Mouse (Mus musculus) midbrain, postnatal 0 days (tissue): ENCODE results near the gene Nubp1. TPM values are rescaled to one million over a fixed set of nuclear protein-coding genes. Genes with fewer than 3 reads are reported as not detected.

ENCODE experiments used
- ATAC-seq: fragments of 200-750 bp; cut with Nextera tagmentation; 2 replicates; pipeline ENCODE4 v1.8.0; 2017; ENCODE audit warnings: moderate number of reproducible peaks, mild to moderate bottlenecking, moderate TSS enrichment, moderate library complexity; ENCODE audit not compliant: low FRiP score
- DNase-seq: peaks from one replicate; pipeline ENCODE4 v3.0.0-alpha.2; 2015; ENCODE audit warnings: low spot score
- H3K27ac ChIP-seq: fragments of 300-500 bp; sonication (generic); 2 replicates; pipeline ENCODE4 v1.5.1; 2014; ENCODE audit warnings: low read depth, mild to moderate bottlenecking, low read length, mixed read lengths
- H3K27me3 ChIP-seq: fragments of 300-500 bp; sonication (generic); 2 replicates; pipeline ENCODE4 v1.6.1; 2014; ENCODE audit warnings: low read length, control low read depth, mixed read lengths; ENCODE audit not compliant: insufficient read depth
- H3K36me3 ChIP-seq: fragments of 300-500 bp; sonication (generic); 2 replicates; pipeline ENCODE4 v1.6.1; 2014; ENCODE audit warnings: low read length, control low read depth, mixed read lengths; ENCODE audit not compliant: insufficient read depth
- H3K4me1 ChIP-seq: fragments of 300-500 bp; sonication (generic); 2 replicates; pipeline ENCODE4 v1.6.1; 2014; ENCODE audit warnings: mild to moderate bottlenecking, control low read depth, antibody characterized with exemption, low read length, mixed read lengths; ENCODE audit not compliant: insufficient read depth
- H3K4me2 ChIP-seq: fragments of 300-500 bp; sonication (generic); 2 replicates; pipeline ENCODE4 v1.6.1; 2014; ENCODE audit warnings: low read depth, mild to moderate bottlenecking, low read length, mixed read lengths; ENCODE audit not compliant: poor library complexity, severe bottlenecking
- H3K4me3 ChIP-seq: fragments of 300-500 bp; sonication (generic); 2 replicates; pipeline ENCODE4 v1.5.1; 2014; ENCODE audit warnings: low read depth, mild to moderate bottlenecking, low read length, moderate library complexity
- H3K9ac ChIP-seq: fragments of 300-500 bp; sonication (generic); replicated peaks from 2 replicates; pipeline ENCODE4 v1.6.1; 2014; ENCODE audit warnings: mild to moderate bottlenecking, low read length, moderate library complexity, mixed read lengths; ENCODE audit not compliant: poor library complexity, severe bottlenecking
- H3K9me3 ChIP-seq: fragments of 300-500 bp; sonication (generic); 2 replicates; pipeline ENCODE4 v1.6.1; 2016; ENCODE audit warnings: low read length, control low read depth
- CTCF ChIP-seq: IDR thresholded peaks from 2 replicates; pipeline ENCODE4 v1.5.1; 2016; ENCODE audit warnings: antibody characterized with exemption, mild to moderate bottlenecking
- WGBS: fragments of 180-500 bp; shearing (Covaris S2); extraction: QIAGEN DNeasy Blood & Tissue Kit; methylation state at CpG from one replicate; pipeline ENCODE4 v1.1.7; 2014; 5-methylcytosine and 5-hydroxymethylcytosine counted together
- polyA plus RNA-seq: library from polyadenylated mRNA; unstranded; fragments of >200 nt; fragmentation: Nextera tagmentation; extraction: Ambion mirVana; gene quantifications from 2 replicates; pipeline ENCODE4 v1.2.1, GENCODE M21; 2015
- total RNA-seq: library from RNA; depleted of rRNA; stranded (reverse); fragments of >200 nt; gene quantifications from 2 replicates; pipeline ENCODE4 v1.2.3, GENCODE M21; 2014; rRNA removed

The Nubp1 gene
- total and polyA plus RNA-seq, 2 experiments from 2014 or later = 33.0 to 36.1 TPM

DNA sequence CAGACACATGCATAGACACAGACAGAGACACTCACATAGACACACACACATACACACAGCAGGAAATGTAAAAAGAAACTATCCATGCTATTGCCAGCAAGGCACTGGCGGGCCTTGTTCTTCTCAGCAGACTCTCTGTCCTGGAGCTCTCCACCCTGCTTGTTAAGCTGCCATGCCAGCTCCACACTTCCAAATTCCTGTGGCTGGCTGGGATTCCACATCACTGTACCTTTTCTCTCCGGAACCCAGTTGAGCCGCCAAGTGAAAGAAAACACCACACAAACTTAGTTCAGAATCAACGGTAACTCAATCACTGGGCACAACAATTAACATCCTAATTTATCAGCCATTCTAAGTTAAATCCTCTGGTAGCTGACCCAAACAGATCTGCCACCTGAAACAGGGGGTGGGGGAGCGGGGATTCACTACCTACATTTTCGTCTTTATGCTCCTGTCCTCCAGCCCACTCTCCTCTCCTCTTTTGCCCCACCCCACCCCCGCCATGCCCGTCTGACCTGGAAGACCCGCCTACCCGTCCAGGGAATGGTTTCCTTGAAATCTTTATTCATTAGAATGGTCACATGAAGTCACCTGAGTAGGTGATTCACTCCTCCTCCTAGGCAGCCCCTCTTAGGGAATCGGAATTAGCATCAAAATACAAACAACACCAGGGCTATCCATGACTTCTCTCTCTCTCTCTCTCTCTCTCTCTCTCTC is 55.8 kb downstream of the Nubp1 start:
- H3K9me3 ChIP-seq = no peaks in the 10 kb centered on the region
- no peak overlapping the region for H3K4me2 ChIP-seq
- H3K9ac ChIP-seq = no peak overlapping the region
- H3K4me1 ChIP-seq = no peaks in the 10 kb centered on the region
- no peak for DNase-seq
- H3K27ac ChIP-seq = no peak overlapping the region
- no peak for TF ChIP-seq CTCF
- no peak for ATAC-seq
- H3K27me3 ChIP-seq = no peaks in the 10 kb centered on the region
- no peak overlapping the region for H3K4me3 ChIP-seq
- no peaks in the 10 kb centered on the region for H3K36me3 ChIP-seq
- 39% methylated on average over 11 of the region's 11 CpGs for WGBS

DNA sequence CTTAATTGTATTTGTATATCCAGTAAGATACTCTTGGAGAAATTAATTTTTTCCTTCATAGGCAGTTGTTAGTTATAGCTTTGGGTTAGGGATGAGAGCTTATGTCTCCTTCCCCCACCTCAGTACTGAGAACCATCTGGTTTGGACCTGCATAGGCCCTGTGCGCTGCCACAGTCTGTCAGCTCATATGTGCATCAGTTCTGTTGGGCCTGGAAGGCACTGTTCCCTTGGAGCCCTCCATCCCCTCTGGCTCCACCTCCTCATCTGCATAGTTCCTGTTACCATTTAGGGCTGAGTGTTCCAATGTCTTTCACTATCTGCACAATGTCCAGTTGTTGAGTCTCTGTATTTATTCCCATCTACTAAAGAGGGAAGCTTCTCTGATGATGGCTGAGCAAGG is 56.5 kb downstream of the Nubp1 start:
- Histone ChIP-seq H3K4me3 (no peak overlapping the region), H3K36me3 (no peaks in the 10 kb centered on the region), H3K9ac (no peak overlapping the region), H3K4me2 (no peak overlapping the region), H3K27me3 (no peaks in the 10 kb centered on the region), H3K4me1 (no peaks in the 10 kb centered on the region), H3K9me3 (no peaks in the 10 kb centered on the region), H3K27ac (no peak overlapping the region)
- 79% methylated on average over 1 of the region's 1 CpGs for WGBS
- DNase-seq = no peak
- no peak for ATAC-seq
- TF ChIP-seq CTCF = no peak

DNA sequence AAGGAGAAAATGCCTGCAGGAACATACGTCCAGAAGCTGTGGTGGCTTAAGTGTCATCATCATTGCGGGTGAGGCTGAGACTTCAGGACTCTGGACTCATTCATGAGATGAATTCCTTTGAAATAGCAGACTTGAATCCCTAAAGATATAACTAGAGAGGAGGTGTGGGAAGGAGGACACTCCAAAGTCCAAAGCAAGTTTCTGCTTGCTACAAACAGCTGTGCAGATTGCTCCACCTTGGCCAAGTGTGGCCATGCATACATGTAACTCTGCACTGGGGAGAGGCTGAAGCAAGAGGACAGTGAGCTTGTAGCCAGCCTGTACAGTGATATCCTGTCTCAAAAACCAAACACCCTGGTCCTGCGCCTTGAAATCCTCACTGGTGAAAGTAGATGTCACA is 60.2 kb downstream of the Nubp1 start:
- TF ChIP-seq CTCF = no peak
- ATAC-seq (no peak), DNase-seq (no peak)
- Histone ChIP-seq H3K4me1 (no peaks in the 10 kb centered on the region), H3K9ac (no peak overlapping the region), H3K27ac (no peak overlapping the region), H3K27me3 (no peaks in the 10 kb centered on the region), H3K4me3 (no peak overlapping the region), H3K9me3 (no peaks in the 10 kb centered on the region), H3K36me3 (no peaks in the 10 kb centered on the region), H3K4me2 (no peak overlapping the region)
- WGBS = 90% methylated on average over 3 of the region's 3 CpGs

Other genes with a start within 250 kb of the Nubp1 start
- gene Rpl39l, start 241.7 kb upstream of the Nubp1 start, total RNA-seq = not detected in 2 replicates
- gene Rpl39l, start 241.7 kb upstream of the Nubp1 start, polyA plus RNA-seq = 0.36 TPM in 1 of 2 replicates, not detected in the other
- 0.05 TPM in 1 of 2 replicates, not detected in the other for gene Atf7ip2, start 219.2 kb upstream of the Nubp1 start, total RNA-seq
- gene Atf7ip2, start 219.2 kb upstream of the Nubp1 start, polyA plus RNA-seq = 0.21 and 0.25 TPM in 2 replicates
- gene Emp2, start 98.0 kb upstream of the Nubp1 start, total RNA-seq = 18.0 and 18.9 TPM in 2 replicates
- 21.3 and 21.9 TPM in 2 replicates for gene Emp2, start 98.0 kb upstream of the Nubp1 start, polyA plus RNA-seq
- 9.4 and 11.2 TPM in 2 replicates for gene Tekt5, start 16.5 kb upstream of the Nubp1 start, total RNA-seq
- 29.3 and 33.7 TPM in 2 replicates for gene Tekt5, start 16.5 kb upstream of the Nubp1 start, polyA plus RNA-seq
- 77.6 and 82.0 TPM in 2 replicates for gene Tvp23a, start 35.4 kb downstream of the Nubp1 start, total RNA-seq
- 44.1 and 46.8 TPM in 2 replicates for gene Tvp23a, start 35.4 kb downstream of the Nubp1 start, polyA plus RNA-seq
- gene Ciita, start 68.1 kb downstream of the Nubp1 start, total RNA-seq = under 0.01 and 0.09 TPM in 2 replicates
- gene Ciita, start 68.1 kb downstream of the Nubp1 start, polyA plus RNA-seq = 0.26 and 0.27 TPM in 2 replicates
- gene Dexi, start 131.1 kb downstream of the Nubp1 start, total RNA-seq = 24.6 and 38.0 TPM in 2 replicates
- gene Dexi, start 131.1 kb downstream of the Nubp1 start, polyA plus RNA-seq = 16.7 and 18.2 TPM in 2 replicates
- gene Clec16a, start 133.4 kb downstream of the Nubp1 start, total RNA-seq = 63.8 and 65.8 TPM in 2 replicates
- gene Clec16a, start 133.4 kb downstream of the Nubp1 start, polyA plus RNA-seq = 58.5 and 69.5 TPM in 2 replicates